ENCODE assay signal across 10 mouse cellular contexts in the genomic region with DNA sequence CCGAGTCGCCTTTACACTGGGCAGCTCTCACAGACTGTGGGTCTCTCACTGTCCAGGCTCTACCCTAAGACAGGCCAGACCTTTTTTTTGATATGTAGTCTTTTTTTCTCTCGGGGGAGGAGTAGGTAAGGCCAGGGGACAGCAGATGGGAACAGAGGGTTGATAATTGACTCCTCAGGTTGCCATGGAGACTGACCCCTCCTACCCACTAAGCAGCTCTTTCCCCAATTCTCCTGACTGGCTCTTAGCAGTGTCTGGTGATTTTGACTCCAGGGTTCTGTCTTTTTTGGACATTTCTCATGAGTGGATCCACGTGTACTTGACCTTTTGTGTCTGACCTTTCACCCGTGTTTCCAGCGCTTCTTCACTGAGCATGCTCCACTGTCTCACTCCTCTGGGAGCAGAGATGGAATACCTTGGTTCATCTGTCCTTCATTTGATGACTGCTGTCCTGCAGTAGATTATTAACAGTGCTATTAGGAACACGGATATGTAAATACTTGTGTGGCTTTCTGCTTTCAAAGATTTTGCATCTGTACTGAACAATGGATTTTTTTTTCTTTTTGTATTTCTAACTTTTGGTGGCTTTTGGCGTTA. TPM values are rescaled to one million over a fixed set of nuclear protein-coding genes. Genes with fewer than 3 reads are reported as not detected.
DNase-seq lines count a peak whose midpoint lies in the region; ATAC-seq and TF ChIP-seq lines count a peak whose summit lies in the region.
"Had no signal": no experiment of that assay in that cellular context is flagged by ENCODE, and none has a peak within 500 bp of the region (broad histone marks: within the 10 kb centered on the region; RNA-seq: fewer than 3 reads in every experiment).

No protein-coding gene starts in this region.

- H3K9ac ChIP-seq in lung, postnatal 0 days (replicated peaks; ENCODE audit: low read depth) = no peak overlapping the region
- H3K9ac ChIP-seq: stomach, embryonic 15.5 days had no signal

- 54% methylated on average over 8 of the region's 8 CpGs for WGBS in lung, postnatal 0 days
- WGBS in hindbrain, embryonic 10.5 days = 56% methylated on average over 8 of the region's 8 CpGs

- no peak for ATAC-seq in lung, postnatal 0 days

- no peak for TF ChIP-seq EP300 in lung, postnatal 0 days (IDR thresholded peaks at IDR 0.05)

- no peak overlapping the region for H3K4me2 ChIP-seq in lung, postnatal 0 days (replicated peaks; ENCODE audit: low read depth, low read length)
- H3K4me2 ChIP-seq: stomach, embryonic 15.5 days had no signal

- H3K9me3 ChIP-seq in lung, postnatal 0 days (ENCODE audit: low read length) = no peaks in the 10 kb centered on the region
- H3K9me3 ChIP-seq in hindbrain, embryonic 10.5 days = no peaks in the 10 kb centered on the region
- H3K9me3 ChIP-seq: stomach, embryonic 15.5 days had no signal

- no peak overlapping the region for H3K27ac ChIP-seq in lung, postnatal 0 days (ENCODE audit: low read length)
- peak overlapping the region; percentile 69 for H3K27ac ChIP-seq in hindbrain, embryonic 10.5 days
- H3K27ac ChIP-seq: stomach, embryonic 15.5 days had no signal

- 0 out of 2 replicates have a peak, but pooled peaks cover 7% of the 10 kb centered on the region for H3K36me3 ChIP-seq in lung, postnatal 0 days (ENCODE audit: insufficient read depth, low read length)
- H3K36me3 ChIP-seq in hindbrain, embryonic 10.5 days = peaks cover 20% of the 10 kb centered on the region
- H3K36me3 ChIP-seq: stomach, embryonic 15.5 days had no signal

- TF ChIP-seq CTCF in lung, postnatal 0 days (IDR thresholded peaks at IDR 0.05) = no peak

- H3K27me3 ChIP-seq in lung, postnatal 0 days (replicated peaks; ENCODE audit: insufficient read depth, low read length) = no peaks in the 10 kb centered on the region
- H3K27me3 ChIP-seq in hindbrain, embryonic 10.5 days (ENCODE audit: insufficient read depth, poor library complexity, severe bottlenecking) = no peaks in the 10 kb centered on the region
- H3K27me3 ChIP-seq: stomach, embryonic 15.5 days had no signal

- peak; percentile 5 for DNase-seq in lung, postnatal 0 days (ENCODE audit: low spot score)
- no peak for DNase-seq in lung, postnatal 4 days
- DNase-seq in hindbrain, embryonic 10.5 days (ENCODE audit: low spot score) = peak; percentile 49
- peak; percentile 41 to 60 for DNase-seq in kidney, postnatal 4 days
- DNase-seq in retina, embryonic 14.5 days (ENCODE audit: low spot score) = peak; percentile 62
- no peak for DNase-seq in thymus, postnatal 14 days
- DNase-seq in thymus, postnatal 0 days (ENCODE audit: low spot score) = no peak
- DNase-seq in cerebellum, adult 11-12 months = no peak
- DNase-seq: cerebellum, postnatal 25 days had no signal

- H3K4me1 ChIP-seq in lung, postnatal 0 days (ENCODE audit: insufficient read depth, low read depth, low read length) = no peaks in the 10 kb centered on the region
- H3K4me1 ChIP-seq in hindbrain, embryonic 10.5 days (replicated peaks) = peaks cover 19% of the 10 kb centered on the region
- H3K4me1 ChIP-seq: stomach, embryonic 15.5 days had no signal

- H3K4me3 ChIP-seq in lung, postnatal 0 days (ENCODE audit: low read depth, low read length) = no peak overlapping the region
- no peak overlapping the region for H3K4me3 ChIP-seq in hindbrain, embryonic 10.5 days
- H3K4me3 ChIP-seq: stomach, embryonic 15.5 days had no signal

RNA-seq across cellular contexts. Expression of a gene that starts 20.0 kb away (rescaled TPM):
- polyA plus RNA-seq in lung, postnatal 0 days (2015; fragmentation: Nextera tagmentation; extraction: Ambion mirVana) = 27.5 and 27.6 TPM in 2 replicates
- 27.3 and 30.3 TPM in 2 replicates for polyA plus RNA-seq in hindbrain, embryonic 10.5 days (2016; fragmentation: Nextera tagmentation; extraction: Ambion mirVana)
- polyA plus RNA-seq in thymus, postnatal 0 days (2015; fragmentation: Nextera tagmentation; extraction: Ambion mirVana) = 30.7 and 31.8 TPM in 2 replicates

RNA-seq across cellular contexts. Expression of a gene that starts 34.2 kb away (rescaled TPM):
- 2.4 and 2.8 TPM in 2 replicates for polyA plus RNA-seq in lung, postnatal 0 days (2015; fragmentation: Nextera tagmentation; extraction: Ambion mirVana)
- polyA plus RNA-seq in hindbrain, embryonic 10.5 days (2016; fragmentation: Nextera tagmentation; extraction: Ambion mirVana) = 2.7 and 4.0 TPM in 2 replicates
- 1.7 and 1.8 TPM in 2 replicates for polyA plus RNA-seq in thymus, postnatal 0 days (2015; fragmentation: Nextera tagmentation; extraction: Ambion mirVana)

RNA-seq across cellular contexts. Expression of a gene that starts 37.5 kb away (rescaled TPM):
- 13.0 and 14.3 TPM in 2 replicates for polyA plus RNA-seq in lung, postnatal 0 days (2015; fragmentation: Nextera tagmentation; extraction: Ambion mirVana)
- polyA plus RNA-seq in hindbrain, embryonic 10.5 days (2016; fragmentation: Nextera tagmentation; extraction: Ambion mirVana) = 14.4 and 15.7 TPM in 2 replicates
- 10.8 and 13.8 TPM in 2 replicates for polyA plus RNA-seq in thymus, postnatal 0 days (2015; fragmentation: Nextera tagmentation; extraction: Ambion mirVana)

RNA-seq across cellular contexts. Expression of a gene that starts 54.3 kb away (rescaled TPM):
- 0.08 and 0.12 TPM in 2 replicates for polyA plus RNA-seq in lung, postnatal 0 days (2015; fragmentation: Nextera tagmentation; extraction: Ambion mirVana)
- not detected in 2 replicates for polyA plus RNA-seq in hindbrain, embryonic 10.5 days (2016; fragmentation: Nextera tagmentation; extraction: Ambion mirVana)
- polyA plus RNA-seq in thymus, postnatal 0 days (2015; fragmentation: Nextera tagmentation; extraction: Ambion mirVana) = 0.09 and 0.44 TPM in 2 replicates
- polyA plus RNA-seq: stomach, embryonic 15.5 days had no signal

Comparison
In these comparisons a context has a peak if more than half of its experiments do, and no peak if none do; other contexts are left out.
1. DNase-seq: peak in lung, postnatal 0 days (single experiment), hindbrain, embryonic 10.5 days (single experiment), kidney, postnatal 4 days (2 of 2) and retina, embryonic 14.5 days (single experiment); none in lung, postnatal 4 days (0 of 2), thymus, postnatal 14 days (single experiment), thymus, postnatal 0 days (single experiment) and cerebellum, adult 11-12 months (single experiment).